Mouse (Mus musculus) adrenal gland, postnatal 14 days (tissue): ENCODE data around the gene Fam19a2. TPM values are rescaled to one million over a fixed set of nuclear protein-coding genes. Genes with fewer than 3 reads are reported as not detected.

Experiments used
- DNase-seq: peaks from one replicate; pipeline ENCODE4 v3.0.0; 2021; ENCODE audit warnings: mixed read lengths
- long read RNA-seq, 2 experiments: library from polyadenylated mRNA; stranded (forward); transcript quantifications; one replicate each; pipeline ENCODE4 v2.0.0; 2021
- total RNA-seq: library from RNA; stranded (reverse); gene quantifications from 2 replicates; pipeline ENCODE4 v1.2.3, GENCODE M21; 2021

Fam19a2 gene
- total RNA-seq, result 1.2 and 1.7 TPM in 2 replicates
- long read RNA-seq, experiment 1, result 0 reads
- long read RNA-seq, experiment 2, partial matches to known transcripts, result 0 of 1 reads
- long read RNA-seq, experiment 2, other reads (novel, unspliced or antisense), result 1 of 1 reads

- peak; percentile 60 for DNase-seq
Measured at GRCm38 (mm10) chr10:123263876-123264309, at the start of gene Fam19a2. Gene Fam19a2 (plus strand): TSS chr10:123263996.

- DNase-seq, result no peak
Measured at GRCm38 (mm10) chr10:123222785-123223184, 41.0 kb upstream of the Fam19a2 start.

DNA sequence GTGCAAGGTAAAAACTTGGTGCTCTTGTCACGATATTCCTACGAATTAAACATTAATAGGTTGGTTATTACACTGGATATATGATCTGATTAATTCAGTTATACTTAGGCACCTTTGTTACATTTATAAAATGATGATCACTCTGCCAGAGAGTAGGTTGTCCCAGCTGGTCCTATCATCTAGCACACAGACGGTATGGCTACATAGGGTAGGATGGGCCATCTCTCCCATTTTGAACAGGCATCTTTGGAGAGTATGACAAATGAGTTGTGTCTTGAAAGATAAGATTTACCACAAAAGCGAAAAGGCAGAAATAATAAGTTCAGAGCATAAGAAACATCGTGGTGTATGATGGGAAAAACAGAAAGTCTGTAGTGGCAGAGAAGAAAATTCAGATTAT, 34.4 kb upstream of the Fam19a2 start:
- DNase-seq, result no peak

DNA sequence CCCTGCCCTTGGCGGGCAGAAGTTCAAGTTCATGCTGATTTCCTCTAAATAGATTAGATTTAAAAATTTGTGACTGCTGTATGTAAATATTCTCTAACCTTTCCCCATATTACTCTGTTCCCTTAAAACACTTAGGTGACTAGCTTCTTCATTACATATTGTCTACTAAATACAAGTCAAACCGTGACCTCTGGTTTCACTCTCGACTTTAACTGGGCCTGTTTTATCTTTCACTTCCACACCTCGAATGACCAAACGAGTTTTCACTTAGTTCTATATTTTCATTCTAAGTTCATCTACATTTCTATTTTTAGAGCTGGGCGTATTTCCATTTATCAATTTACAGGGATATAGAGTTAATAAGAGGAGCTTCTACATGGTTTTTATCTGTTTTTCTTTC, 15.7 kb upstream of the Fam19a2 start:
- DNase-seq, result no peak

DNA sequence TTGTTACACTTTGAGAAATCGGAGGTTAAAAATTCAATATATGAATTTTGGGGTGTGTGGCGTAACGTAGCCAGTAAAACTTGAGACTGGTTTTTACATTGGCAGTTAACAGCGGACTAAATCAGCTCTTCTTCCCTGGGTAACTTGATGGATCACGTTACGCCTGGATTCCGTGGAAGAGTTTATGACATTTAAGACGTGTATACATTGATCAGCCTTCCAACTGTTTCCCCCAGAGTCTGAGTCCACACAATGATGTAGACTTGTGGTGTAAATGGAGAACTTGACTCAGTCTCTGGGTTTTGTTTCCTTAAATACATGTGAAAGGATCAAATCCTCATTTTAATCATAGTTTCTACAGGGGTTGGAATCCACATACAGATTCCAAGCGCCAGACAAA, 11.9 kb upstream of the Fam19a2 start:
- DNase-seq, result no peak

DNA sequence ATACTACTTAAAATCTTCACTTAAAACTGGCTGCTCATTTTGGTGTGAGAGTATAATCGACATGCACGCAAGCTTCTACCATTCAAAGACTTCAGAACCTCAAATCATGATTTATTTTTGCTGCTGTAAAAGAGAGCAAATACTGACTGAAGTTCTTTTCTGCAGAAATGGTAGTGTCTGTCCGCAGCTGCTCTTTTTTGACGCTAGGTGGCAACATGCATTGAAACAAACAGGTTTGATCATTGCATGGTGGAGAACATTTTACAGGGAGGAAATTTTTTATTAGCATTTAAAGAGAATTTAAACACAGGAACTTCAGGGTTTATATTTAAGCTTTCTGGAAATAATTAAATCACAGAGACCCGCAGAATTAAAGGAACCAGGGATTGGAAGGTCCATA, 9.5 kb upstream of the Fam19a2 start:
- DNase-seq, result no peak

- no peak for DNase-seq
Measured at GRCm38 (mm10) chr10:123255674-123256348, 8.0 kb upstream of the Fam19a2 start.

DNA sequence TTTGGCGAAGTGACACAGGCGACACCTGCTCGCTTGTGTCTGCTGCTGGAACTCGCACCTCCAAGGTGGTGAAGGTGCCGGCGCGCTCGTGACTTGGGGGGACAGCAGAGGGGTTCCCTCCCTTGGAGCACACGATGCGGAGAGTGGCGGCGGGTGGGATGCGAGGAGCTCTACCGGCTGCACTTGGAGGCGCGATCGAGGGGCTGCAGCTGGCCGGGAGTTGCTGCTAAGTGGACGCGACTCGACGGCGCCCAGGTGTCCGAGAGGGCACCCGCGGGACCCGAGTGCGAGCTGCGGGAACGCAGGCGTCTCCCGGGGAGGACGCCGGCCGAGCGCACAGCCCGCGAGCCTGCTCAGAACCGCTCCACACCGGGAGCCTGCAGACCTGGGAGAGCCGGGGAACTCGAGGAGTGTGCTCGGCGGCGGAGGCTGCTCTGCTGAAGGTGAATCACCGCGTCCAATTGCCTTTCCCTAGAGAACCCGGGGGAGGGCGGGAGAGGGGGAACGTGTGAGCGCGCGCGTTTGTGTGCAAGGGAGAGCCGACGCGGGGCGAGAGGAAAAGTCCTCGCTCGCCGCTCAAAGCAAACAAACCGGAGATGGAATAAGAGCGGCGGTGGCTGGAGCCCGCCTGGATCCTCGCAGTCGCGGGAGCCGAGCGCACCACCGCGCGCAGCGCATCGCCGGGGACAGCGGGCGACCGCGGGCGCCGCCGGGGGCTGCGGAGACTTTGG, 830 bp downstream of the Fam19a2 start:
- peak; percentile 70 for DNase-seq

DNA sequence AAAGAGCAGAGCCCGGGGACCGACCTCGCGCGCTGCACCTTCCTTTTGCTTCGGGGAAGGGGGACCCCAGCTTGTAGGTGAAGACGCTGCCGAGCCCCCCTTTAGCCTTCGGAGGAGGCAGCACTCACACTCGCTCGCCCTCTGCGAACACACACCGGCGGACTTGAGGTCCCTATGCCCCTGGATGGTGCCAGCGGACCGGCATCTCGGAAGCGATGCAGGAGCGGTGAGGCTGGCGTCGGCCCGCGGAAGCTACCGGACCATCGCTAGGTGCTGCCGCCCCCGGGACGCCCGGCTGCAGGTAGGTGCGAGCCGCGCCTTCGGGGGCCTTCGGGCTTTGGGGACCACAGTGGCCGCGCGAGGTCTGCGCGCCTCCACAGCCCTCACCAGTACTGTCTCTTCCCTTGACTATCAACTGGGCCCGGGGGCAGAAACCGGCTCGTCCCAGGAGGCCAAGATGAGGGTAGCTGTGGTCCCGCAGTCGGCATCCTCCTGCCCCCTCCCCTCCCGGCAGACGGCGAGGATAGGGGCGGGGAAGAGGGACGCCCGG, 1.5 kb downstream of the Fam19a2 start:
- no peak for DNase-seq

- DNase-seq, result peak; percentile 62
Measured at GRCm38 (mm10) chr10:123268568-123268967, 4.8 kb downstream of the Fam19a2 start.

DNA sequence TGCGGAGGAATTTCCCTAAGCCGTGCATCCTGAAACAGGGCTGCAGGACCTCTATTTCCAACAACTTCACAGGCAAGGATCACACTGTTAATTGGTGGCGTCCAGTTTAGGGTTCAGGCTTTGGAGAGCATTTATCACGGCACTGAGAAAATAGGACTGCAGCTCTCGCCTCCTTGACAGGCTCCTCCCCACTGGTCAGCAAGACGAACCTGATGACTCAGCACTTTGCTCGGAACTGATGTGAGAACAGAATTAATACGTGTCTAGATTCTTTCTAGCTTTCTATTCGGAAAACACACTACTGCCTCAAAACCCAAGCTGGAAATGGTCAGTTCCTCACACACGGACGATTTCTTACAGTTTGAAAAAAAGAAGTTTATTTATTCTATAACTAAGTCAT, 10.8 kb downstream of the Fam19a2 start:
- peak; percentile 28 for DNase-seq

GRCm38 (mm10) chr10:123307300-123307699, 43.5 kb downstream of the Fam19a2 start:
- no peak for DNase-seq

- no peak for DNase-seq
Measured at GRCm38 (mm10) chr10:123326271-123326670, 62.5 kb downstream of the Fam19a2 start.

DNA sequence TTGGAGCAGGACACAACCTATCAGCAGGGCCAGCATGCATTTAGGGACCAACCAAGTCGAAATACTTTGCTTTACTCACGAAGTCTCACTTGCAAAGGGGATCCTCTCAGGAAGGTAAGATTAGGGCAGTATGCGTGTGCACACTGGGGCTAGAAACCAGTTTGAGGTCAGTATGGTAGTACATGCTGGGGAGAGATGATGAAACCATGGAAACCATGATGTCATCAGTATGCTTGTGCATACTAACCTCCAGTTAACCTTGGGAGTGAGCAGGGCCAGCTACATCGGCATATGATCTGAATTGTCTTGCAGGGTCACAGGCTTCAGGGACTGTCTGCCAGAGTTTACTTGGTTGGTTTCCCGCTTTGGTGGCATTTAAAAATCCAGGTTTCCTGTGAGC, 77.5 kb downstream of the Fam19a2 start:
- DNase-seq, result no peak

DNA sequence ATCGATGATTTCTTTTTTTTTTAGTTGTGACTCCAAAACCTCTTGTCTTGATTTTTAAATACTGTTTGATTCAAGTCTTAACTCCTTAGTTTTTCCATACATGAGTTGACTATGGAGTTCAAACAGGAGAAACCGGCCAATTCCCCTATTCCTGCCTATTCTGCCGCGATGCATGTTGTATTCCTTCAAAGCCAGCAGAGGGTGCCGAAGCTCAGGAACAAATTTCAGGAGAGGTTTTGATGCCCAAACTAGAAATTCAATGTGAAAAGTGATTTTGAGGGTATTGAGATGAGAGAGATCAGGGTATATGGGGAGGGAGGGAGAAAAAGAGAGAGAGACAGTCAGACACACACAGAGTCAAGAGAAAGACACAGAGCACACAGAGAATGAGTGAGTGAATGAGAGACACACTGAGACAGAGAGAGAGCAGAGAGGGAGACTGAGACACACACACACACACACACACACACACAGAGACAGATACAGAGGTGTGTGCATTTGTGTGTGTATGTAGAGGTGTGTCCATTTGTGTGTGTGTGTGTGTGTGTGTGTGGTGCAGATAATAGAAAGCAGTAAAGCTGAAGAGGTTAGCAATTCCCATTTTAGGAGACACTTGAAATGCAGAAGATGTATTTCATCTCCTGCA, 78.9 kb downstream of the Fam19a2 start:
- DNase-seq, result peak; percentile 35

DNA sequence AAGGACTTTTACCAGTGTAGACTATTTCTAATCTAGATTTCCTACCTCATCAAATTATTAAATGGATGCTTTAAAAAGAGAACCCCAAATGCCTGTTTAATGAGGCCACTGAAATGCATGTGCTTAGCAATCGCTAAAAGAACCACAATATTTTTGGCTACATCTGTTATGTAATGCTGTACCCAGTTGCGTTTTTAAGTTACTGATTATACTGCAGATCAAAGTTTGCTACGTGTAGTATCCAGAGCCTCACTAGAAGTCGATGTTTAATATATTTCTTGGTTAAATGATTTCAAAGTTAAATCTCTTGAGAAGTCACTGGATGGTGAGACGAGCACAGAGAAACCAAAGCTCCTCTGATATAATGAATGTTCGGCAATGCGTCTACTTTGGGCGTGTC, 82.5 kb downstream of the Fam19a2 start:
- DNase-seq, result no peak

- no peak for DNase-seq
Measured at GRCm38 (mm10) chr10:123353667-123354066, 89.9 kb downstream of the Fam19a2 start.

DNA sequence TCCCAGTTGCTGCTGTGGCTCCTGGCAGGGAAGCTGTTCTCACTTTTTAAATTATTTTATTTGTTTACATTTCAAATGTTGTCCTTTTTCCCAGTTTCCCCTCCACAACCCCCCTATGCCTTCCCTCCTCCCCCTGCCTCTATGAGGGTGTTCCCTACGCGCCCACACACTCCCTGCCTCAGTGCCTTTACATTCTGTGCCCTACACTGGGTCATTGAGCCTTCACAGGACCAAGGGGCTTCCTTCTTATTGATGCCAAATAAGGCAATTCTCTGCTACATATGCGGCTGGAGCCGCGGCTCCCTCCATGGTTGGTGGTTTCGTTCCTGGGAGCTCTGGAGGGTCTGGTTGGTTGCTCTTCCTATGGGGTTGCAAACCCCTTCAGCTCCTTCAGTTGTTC, 93.2 kb downstream of the Fam19a2 start:
- DNase-seq, result no peak

GRCm38 (mm10) chr10:123360492-123360891, 96.7 kb downstream of the Fam19a2 start:
- DNase-seq, result peak; percentile 7

DNA sequence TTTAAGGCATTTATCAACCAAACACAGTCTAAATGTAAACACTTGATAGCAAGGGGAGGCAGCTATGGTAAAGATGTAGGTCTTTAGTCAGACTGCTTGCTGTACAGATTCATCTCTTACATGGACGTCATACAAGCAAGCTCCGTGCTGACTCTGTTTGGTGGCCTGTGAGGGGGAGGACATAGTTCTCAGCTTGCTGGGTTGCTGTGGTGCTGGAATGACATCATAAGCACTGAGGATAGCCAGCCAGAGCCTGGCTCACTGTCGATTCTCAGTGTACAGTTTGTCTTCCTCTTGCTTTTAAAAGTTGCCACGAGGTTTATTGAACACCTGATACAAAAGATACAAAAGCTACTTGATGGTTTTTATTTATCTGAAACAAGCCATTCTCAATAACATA, 100.8 kb downstream of the Fam19a2 start:
- no peak for DNase-seq

- no peak for DNase-seq
Measured at GRCm38 (mm10) chr10:123367152-123367864, 103.5 kb downstream of the Fam19a2 start.

GRCm38 (mm10) chr10:123383277-123383676, 119.5 kb downstream of the Fam19a2 start:
- no peak for DNase-seq
